Mouse (Mus musculus) kidney, postnatal 10 days (tissue): Measurements from ENCODE around the gene Map4k5.
A peak's percentile ranks its signal among the peaks of the same experiment; 100 is the strongest.

Experiments used
- DNase-seq: peaks from one replicate; pipeline ENCODE4 v3.0.0; 2021; ENCODE audit warnings: mixed read lengths

The Map4k5 gene

GRCm38 (mm10) chr12:69885170-69885923 lies 7.7 kb downstream of the Map4k5 start:
- no peak for DNase-seq

GRCm38 (mm10) chr12:69884053-69884452 lies 8.9 kb downstream of the Map4k5 start:
- DNase-seq = no peak

GRCm38 (mm10) chr12:69881198-69881905 lies 11.6 kb downstream of the Map4k5 start:
- DNase-seq = no peak

GRCm38 (mm10) chr12:69879739-69880138 lies 13.3 kb downstream of the Map4k5 start:
- DNase-seq = no peak

- DNase-seq = peak; percentile 44
These were observed 13.8 kb downstream of the Map4k5 start for GRCm38 (mm10) chr12:69879172-69879665.

GRCm38 (mm10) chr12:69877842-69878363 lies 15.1 kb downstream of the Map4k5 start:
- DNase-seq = no peak

GRCm38 (mm10) chr12:69871632-69872031 lies 21.4 kb downstream of the Map4k5 start:
- DNase-seq = no peak

GRCm38 (mm10) chr12:69867338-69867737 lies 25.7 kb downstream of the Map4k5 start:
- no peak for DNase-seq

- no peak for DNase-seq
These were observed 28.8 kb downstream of the Map4k5 start for GRCm38 (mm10) chr12:69864164-69864692.

GRCm38 (mm10) chr12:69863505-69863904 lies 29.5 kb downstream of the Map4k5 start:
- no peak for DNase-seq

GRCm38 (mm10) chr12:69858847-69859246 lies 34.2 kb downstream of the Map4k5 start:
- DNase-seq = no peak

- DNase-seq = no peak
These were observed 35.4 kb downstream of the Map4k5 start for GRCm38 (mm10) chr12:69857597-69857996.

GRCm38 (mm10) chr12:69856398-69856797 lies 36.6 kb downstream of the Map4k5 start:
- no peak for DNase-seq

- no peak for DNase-seq
These were observed 37.2 kb downstream of the Map4k5 start for GRCm38 (mm10) chr12:69855641-69856300.

- DNase-seq = no peak
These were observed 39.1 kb downstream of the Map4k5 start for GRCm38 (mm10) chr12:69853942-69854341.

- no peak for DNase-seq
These were observed 39.6 kb downstream of the Map4k5 start for GRCm38 (mm10) chr12:69853387-69853786.

GRCm38 (mm10) chr12:69852288-69852687 lies 40.7 kb downstream of the Map4k5 start:
- no peak for DNase-seq

- DNase-seq = peak; percentile 33
These were observed 44.7 kb downstream of the Map4k5 start for GRCm38 (mm10) chr12:69848083-69848878.

GRCm38 (mm10) chr12:69846499-69846898 lies 46.5 kb downstream of the Map4k5 start:
- DNase-seq = no peak

GRCm38 (mm10) chr12:69845722-69846121 lies 47.3 kb downstream of the Map4k5 start:
- DNase-seq = no peak

- DNase-seq = no peak
These were observed 49.2 kb downstream of the Map4k5 start for GRCm38 (mm10) chr12:69843531-69844445.
